Mouse (Mus musculus) heart, adult 11 months (tissue): ENCODE results near the gene Prkar1a.

Experiments
- DNase-seq: peaks from one replicate; pipeline ENCODE4 v3.0.0; 2022

Prkar1a gene

DNA sequence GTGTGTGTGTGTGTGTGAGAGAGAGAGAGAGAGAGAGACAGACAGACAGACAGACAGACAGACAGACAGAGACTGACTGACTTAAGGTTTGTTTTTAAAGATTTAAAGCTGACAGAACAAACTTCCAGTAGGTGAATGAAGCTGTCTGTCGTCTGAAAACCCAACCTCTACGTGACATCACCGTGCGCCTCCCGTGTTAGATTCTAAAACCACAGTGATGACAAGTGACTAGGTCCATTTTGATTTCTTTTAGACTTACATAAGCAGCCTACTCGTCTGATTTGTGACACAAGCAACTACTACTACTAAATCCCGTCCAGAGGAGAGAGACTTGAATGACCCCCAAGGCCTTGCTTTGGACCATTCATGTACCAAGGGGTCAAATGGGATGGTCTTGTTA, 24.5 kb downstream of the Prkar1a start:
- peak; percentile 81 for DNase-seq

DNA sequence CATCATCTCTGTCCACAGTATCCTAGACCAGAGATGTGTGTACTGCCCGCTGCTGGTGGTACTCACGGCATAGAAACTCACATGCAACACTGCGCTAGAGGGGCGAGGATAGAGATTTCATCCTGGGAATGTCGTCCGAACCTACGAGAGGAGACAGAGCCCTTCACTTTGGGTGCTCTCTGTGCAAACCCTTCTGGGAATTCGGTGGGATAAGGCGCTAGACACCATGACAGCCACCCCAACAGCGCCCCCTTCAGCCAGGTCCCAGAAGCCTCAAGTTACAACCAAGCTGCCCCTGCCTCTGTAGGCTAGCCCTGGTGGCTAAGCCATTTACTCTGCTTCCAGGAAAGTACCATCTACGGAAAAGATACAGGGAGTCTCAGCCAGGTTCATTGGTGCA, 25.3 kb downstream of the Prkar1a start:
- peak; percentile 74 for DNase-seq

- DNase-seq: peak; percentile 75
Measured at GRCm38 (mm10) chr11:109675208-109675607, 26.0 kb downstream of the Prkar1a start.

GRCm38 (mm10) chr11:109675771-109676170, 26.6 kb downstream of the Prkar1a start:
- peak; percentile 91 for DNase-seq

DNA sequence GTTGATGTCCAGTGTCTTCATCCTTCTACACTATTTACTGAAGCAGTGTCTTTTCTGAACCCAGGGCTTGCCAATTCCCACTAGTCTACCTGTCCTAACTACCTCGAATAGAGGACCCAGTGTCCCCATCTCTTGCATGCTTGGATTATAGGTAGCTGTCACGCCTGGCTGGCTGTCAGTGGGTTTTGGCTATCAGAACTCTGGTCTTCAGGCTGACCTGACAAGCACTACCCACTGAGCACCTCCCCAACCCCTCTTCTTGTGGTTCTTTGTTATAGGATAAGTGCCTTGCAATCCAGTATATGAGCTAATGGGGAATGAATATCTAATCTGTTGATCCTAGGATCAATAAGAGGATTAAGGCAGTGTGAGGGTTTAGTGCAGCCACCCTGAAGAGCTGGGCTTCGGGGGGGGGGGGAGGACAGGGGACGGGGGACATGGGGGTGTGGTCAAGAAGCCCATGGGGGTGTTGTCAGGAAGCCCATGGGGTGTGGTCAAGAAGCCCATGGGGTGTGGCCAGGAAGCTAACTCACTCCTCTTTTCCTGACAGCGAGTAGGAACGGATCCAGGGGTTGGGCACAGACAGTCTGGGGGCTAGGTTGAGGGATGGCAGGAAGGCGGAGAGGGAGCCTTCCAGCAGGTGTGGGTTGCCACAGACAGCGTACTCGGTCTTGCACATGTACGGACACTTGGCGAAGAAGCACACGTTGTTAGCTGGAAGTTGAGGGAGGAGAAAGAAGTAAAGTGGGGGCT, 27.6 kb downstream of the Prkar1a start:
- DNase-seq: peak; percentile 93

DNA sequence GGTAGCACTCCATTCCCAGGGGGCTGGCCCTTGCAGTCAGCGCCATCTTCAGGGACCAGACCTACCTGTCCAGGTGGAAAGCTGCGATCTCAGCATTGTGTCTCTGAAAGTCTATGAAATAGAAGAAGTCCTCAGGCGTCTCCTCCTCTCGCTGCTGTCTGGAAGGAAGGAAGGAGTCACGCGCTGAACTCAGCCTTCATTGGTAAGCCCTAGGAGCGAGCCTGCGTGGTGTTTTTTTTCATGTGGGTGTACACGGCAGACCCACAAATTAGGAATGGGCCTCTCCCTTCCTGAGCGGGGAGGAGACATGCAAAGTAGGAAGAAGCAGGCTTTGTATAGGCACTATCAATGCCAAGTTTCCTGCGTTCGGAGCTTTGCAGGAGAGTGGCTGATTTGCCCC, 29.1 kb downstream of the Prkar1a start:
- DNase-seq: peak; percentile 92

DNA sequence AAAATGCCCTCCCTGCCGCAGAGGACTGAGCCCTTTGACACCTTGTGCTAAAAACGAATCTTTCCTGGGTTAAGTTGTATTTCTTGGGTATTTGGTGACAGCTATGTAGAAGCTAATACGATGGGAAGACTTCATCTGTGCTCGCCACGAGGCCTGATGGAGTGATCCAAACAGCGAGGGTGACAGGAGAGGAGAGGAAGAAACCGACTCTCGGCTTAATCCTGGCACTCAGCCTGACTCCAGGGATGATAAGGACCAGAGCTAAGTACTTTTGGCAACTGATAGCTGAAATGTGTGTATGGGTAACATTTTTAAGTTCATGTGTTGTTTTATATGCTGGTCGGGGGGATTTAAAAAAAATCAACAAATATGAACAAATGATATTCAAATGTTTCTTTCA, 31.7 kb downstream of the Prkar1a start:
- DNase-seq: peak; percentile 91

DNA sequence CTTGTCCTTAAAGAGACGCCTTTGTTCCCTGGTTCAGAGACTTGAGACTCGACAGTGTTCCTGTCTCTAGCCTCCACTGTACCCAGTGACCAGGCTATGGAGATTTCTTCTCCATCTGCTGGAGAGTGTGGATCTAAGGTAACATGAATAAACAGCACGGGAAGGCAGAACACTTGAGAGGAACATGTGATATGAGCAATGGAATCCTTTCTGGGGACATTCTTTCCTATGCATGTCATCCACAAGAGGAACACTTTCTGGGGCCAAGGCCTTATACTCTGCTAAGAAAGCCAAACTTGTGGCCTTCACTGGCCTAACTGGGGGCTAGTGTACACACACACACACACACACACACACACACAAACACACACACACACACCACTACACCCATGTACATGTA, 32.4 kb downstream of the Prkar1a start:
- peak; percentile 87 for DNase-seq

- DNase-seq: peak; percentile 82
Measured at GRCm38 (mm10) chr11:109682221-109682620, 33.0 kb downstream of the Prkar1a start.

DNA sequence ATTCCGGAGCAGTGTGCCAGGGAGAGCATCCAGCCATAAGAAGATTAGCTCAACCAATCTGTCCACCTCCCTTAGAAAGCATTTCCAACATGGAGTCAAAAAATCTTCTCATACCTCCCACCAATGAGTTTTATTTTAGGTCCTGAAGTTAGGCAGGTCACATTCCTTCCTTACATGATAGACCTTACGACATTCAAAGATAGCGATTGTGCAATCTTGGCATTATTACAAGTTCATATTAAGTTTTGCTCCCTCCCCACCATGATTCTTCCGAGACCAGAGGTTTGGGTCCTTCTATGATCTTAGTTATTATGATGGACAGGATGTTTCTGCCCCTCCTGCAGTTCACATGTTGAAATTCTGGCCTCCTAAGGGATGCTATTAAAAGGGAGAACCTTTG, 40.3 kb downstream of the Prkar1a start:
- DNase-seq: peak; percentile 75

GRCm38 (mm10) chr11:109692737-109693136, 43.5 kb downstream of the Prkar1a start:
- DNase-seq: peak; percentile 98

DNA sequence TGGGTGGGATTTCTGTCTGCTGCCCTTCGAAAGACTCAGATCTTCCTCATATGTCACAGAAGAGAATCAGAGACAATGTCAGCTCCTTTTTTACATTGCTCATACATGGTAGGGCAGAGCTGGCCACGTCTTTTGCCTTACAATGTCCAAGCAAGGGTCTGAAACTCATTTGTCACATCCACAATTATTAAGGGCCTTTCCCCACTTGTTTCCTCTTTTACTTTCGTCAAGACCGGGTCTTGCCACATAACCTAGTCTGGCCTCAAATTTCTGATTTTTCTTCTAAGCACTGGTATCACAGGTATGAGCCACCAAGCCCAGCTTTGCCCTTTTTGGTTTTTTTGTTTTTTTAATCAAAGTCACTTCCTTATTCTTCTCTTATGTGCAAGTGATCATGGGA, 47.3 kb downstream of the Prkar1a start:
- no peak for DNase-seq

DNA sequence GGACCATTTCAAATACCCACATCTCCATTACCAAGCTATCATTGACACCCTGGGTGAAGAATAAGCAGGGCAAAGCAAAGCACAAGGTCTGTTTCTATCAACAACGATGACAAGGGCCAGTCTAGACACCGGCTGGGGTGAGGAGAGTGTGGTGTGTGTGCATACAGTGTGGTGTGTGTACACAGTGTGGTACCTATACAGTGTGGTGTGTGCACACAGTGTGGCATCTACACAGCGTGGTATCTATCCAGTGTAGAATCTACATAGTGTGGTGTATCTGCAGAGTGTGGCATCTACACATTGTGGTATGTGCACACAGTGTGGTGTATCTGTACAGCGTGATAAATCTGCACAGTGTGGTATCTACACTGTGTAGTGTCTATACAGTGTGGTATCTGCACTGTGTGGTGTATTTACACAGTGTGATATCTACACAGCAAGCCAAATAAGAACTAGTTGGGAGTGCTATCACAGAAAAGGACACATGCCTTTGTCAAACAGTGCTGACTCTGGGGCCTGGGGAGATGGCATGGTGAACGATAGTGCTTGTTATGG, 48.0 kb downstream of the Prkar1a start:
- no peak for DNase-seq

- no peak for DNase-seq
Measured at GRCm38 (mm10) chr11:109698740-109699139, 49.5 kb downstream of the Prkar1a start.

GRCm38 (mm10) chr11:109699784-109700183, 50.6 kb downstream of the Prkar1a start:
- DNase-seq: no peak

GRCm38 (mm10) chr11:109700761-109701160, 51.6 kb downstream of the Prkar1a start:
- no peak for DNase-seq

DNA sequence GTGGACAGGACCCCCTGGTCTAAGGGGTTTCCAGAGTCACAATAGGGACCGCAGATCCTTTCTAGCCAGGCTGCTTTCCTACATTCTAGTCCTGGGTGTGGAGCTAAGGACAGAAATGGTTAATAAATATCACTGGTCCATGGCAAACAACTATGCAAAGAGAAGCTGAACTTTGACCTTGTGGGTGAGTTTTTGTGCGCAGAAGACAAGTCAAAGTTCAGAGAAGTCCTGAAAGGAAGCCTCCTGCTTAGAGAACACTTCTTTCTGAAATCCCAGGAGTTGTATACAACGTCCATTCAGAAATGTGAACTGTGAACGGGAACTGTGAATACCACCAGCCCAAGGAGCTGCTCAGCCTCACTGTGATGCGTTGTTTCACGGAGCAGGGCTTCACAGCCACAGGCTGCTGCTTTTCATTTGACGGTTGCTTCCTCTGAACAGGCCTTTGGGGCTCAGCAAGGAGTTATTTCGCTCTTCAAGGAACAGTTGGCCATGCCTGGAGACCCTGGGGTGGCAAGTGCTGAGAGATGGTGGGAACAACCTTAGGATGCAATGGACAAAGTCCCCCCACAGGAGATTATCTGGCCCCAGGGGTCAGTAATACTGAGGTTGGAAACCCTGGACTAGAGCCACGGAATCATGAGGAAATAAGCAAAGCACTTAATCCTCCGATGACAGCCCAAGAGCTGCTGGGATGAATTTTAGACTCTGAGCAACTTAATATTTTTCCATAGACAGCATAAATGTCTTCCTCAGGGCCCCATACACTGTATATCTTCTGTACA, 53.0 kb downstream of the Prkar1a start:
- peak; percentile 76 for DNase-seq

DNA sequence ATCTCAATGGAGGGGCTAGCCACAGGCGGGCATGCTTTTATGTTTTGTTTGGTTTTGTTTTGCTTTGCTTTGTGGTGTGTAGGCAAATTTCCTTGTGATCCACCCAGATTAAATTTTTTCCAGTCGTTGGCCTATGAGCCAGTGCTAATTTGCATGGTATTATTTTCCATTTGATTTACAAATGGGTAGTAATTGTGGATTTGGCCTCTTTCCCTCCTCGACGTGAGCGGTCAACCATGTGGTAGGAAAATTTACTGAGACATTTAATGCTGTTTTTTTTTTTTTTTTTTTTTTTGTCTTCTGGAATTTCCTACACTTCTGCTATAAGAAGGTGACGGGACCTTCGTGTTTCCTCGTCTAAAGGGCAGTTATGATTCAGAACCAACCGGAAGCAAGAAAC, 54.6 kb downstream of the Prkar1a start:
- DNase-seq: peak; percentile 78

DNA sequence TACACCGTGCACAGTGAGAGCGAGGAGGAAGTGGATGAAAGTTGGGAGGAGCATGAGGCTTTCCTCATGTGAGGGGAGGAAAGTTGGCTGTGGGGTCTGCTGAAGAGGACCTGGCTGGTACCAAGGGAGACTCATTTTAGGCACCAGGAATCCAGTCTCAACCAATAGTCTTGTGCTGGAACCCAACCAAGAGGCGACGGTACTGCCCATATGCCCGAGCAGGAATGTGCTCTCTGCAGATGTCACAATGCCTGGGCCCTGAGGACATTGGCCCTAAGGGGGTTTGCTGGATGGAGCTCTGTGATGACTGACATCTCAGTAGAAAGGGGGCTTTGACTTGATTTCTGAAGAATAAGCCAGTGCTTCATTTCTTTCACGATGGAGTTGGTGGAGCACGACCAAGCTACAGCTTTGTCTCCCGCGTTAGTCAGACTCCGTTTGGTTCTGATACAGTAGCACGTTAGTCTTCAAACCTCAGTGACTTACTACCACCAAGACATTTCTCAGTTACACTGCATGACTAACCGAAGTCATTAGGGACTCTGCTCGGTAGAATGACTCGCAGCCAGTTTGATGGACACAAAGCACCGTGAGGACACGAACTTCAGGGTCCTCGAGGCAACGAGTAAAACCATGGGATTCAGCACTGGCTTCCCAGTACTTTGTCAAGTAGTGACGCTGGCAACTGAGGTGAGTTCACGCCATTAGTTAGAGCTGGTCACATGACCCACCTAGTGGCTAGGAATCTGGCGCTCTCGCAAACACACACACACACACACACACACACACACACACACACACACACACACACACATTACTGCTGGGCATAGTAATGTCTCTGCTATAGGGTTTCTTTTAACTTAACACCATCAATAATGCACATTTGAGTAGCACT, 55.4 kb downstream of the Prkar1a start:
- peak; percentile 87 for DNase-seq

- DNase-seq: peak; percentile 88
Measured at GRCm38 (mm10) chr11:109705336-109706054, 56.3 kb downstream of the Prkar1a start.

DNA sequence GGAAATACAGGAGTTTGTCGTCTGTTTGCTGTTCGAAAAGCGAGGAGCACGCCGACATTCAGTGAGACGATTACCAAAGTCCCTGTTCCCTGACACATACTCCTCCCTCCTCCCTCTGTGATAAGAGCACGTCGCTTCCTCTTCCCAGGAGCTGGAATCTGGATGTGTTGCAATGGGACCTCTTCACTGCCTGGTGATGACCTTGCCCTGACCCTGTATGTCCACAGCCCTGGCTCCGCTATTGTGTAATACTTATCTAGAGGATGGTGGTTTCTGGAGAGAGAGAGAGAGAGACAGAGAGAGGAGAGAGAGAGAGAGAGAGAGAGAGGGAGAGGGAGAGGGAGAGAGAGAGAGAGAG, 56.8 kb downstream of the Prkar1a start:
- DNase-seq: peak; percentile 97

DNA sequence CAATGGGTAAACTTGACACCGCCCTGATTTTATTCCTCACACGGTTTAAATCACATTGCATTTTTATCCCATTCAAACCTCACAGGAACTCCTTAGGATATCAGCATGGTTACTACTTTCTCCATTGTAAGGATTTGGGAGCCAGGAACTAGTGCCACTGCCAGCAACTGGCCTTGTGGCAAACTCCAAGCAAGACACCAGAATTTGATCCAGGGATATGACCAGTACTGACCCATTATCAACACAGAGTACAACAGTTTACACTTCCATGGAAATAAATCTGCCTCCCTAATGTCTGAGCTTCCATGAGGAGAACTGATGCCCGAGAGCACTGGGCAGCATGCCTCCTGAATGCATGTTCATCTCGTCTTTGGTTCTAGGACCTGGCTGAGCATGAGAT, 57.4 kb downstream of the Prkar1a start:
- DNase-seq: peak; percentile 72
